Mouse (Mus musculus): ENCODE results near the gene Hip1. TPM values are rescaled to one million over a fixed set of nuclear protein-coding genes. Genes with fewer than 3 reads are reported as not detected.

The Hip1 gene
- polyA plus RNA-seq, 2 experiments, result 45.9 to 47.0 TPM

GRCm38 (mm10) chr5:135579331-135579751 is 34.4 kb upstream of the Hip1 start:
- no peak overlapping the region for H3K27ac ChIP-seq (replicated peaks; ENCODE audit: low read depth, low read length)
- H3K4me1 ChIP-seq (ENCODE audit: control insufficient read depth, insufficient read depth, low read length), result no peaks in the 10 kb centered on the region
- H3K9me3 ChIP-seq (ENCODE audit: control insufficient read depth, low read length), result no peaks in the 10 kb centered on the region
- no peaks in the 10 kb centered on the region for H3K36me3 ChIP-seq (ENCODE audit: control insufficient read depth, insufficient read depth, low read length)
- DNase-seq (ENCODE audit: low spot score) (no peak), ATAC-seq (ENCODE audit: low FRiP score, low read depth) (no peak)
- WGBS, result 85% methylated on average over 10 of the region's 10 CpGs
- TF ChIP-seq POLR2A (IDR thresholded peaks at IDR 0.05; ENCODE audit: borderline replicate concordance, extremely low read depth, insufficient read depth, insufficient read length), result no peak
- no peak overlapping the region for H3K9ac ChIP-seq (ENCODE audit: low read depth, low read length, severe bottlenecking)
- H3K27me3 ChIP-seq (ENCODE audit: control insufficient read depth, insufficient read depth, low read length), result no peaks in the 10 kb centered on the region
- H3K4me2 ChIP-seq (replicated peaks; ENCODE audit: low read depth, low read length, severe bottlenecking), result no peak overlapping the region
- H3K4me3 ChIP-seq (replicated peaks; ENCODE audit: low read length), result no peak overlapping the region

GRCm38 (mm10) chr5:135576055-135576454 is 31.1 kb upstream of the Hip1 start:
- Histone ChIP-seq H3K9ac (ENCODE audit: low read depth, low read length, severe bottlenecking) (no peak overlapping the region), H3K27ac (replicated peaks; ENCODE audit: low read depth, low read length) (no peak overlapping the region), H3K4me3 (replicated peaks; ENCODE audit: low read length) (no peak overlapping the region), H3K27me3 (ENCODE audit: control insufficient read depth, insufficient read depth, low read length) (no peaks in the 10 kb centered on the region), H3K9me3 (ENCODE audit: control insufficient read depth, low read length) (no peaks in the 10 kb centered on the region), H3K4me2 (replicated peaks; ENCODE audit: low read depth, low read length, severe bottlenecking) (no peak overlapping the region), H3K36me3 (ENCODE audit: control insufficient read depth, insufficient read depth, low read length) (no peaks in the 10 kb centered on the region), H3K4me1 (ENCODE audit: control insufficient read depth, insufficient read depth, low read length) (no peaks in the 10 kb centered on the region)
- no peak for DNase-seq (ENCODE audit: low spot score)
- TF ChIP-seq POLR2A (IDR thresholded peaks at IDR 0.05; ENCODE audit: borderline replicate concordance, extremely low read depth, insufficient read depth, insufficient read length), result no peak
- no peak for ATAC-seq (ENCODE audit: low FRiP score, low read depth)
- WGBS, result 50% methylated on average over 4 of the region's 4 CpGs

GRCm38 (mm10) chr5:135573006-135573405 is 28.1 kb upstream of the Hip1 start, which contains the start of gene Ccl24:
TSS of gene Ccl24 (minus strand) at chr5:135573049.
- ATAC-seq (ENCODE audit: low FRiP score, low read depth) (no peak), DNase-seq (ENCODE audit: low spot score) (no peak)
- no peak within 1 kb of the TSS for H3K27ac ChIP-seq (replicated peaks; ENCODE audit: low read depth, low read length)
- H3K9ac ChIP-seq (ENCODE audit: low read depth, low read length, severe bottlenecking), result no peak within 1 kb of the TSS
- no peak within 1 kb of the TSS for H3K4me3 ChIP-seq (replicated peaks; ENCODE audit: low read length)
- no peaks in the 10 kb centered on the region for H3K9me3 ChIP-seq (ENCODE audit: control insufficient read depth, low read length)
- WGBS, result 89% methylated on average over 6 of the region's 6 CpGs
- H3K36me3 ChIP-seq (ENCODE audit: control insufficient read depth, insufficient read depth, low read length), result no peaks in the 10 kb centered on the region
- TF ChIP-seq POLR2A (IDR thresholded peaks at IDR 0.05; ENCODE audit: borderline replicate concordance, extremely low read depth, insufficient read depth, insufficient read length), result no peak
- no peak within 1 kb of the TSS for H3K4me2 ChIP-seq (replicated peaks; ENCODE audit: low read depth, low read length, severe bottlenecking)
- no peaks in the 10 kb centered on the region for H3K27me3 ChIP-seq (ENCODE audit: control insufficient read depth, insufficient read depth, low read length)
- no peaks in the 10 kb centered on the region for H3K4me1 ChIP-seq (ENCODE audit: control insufficient read depth, insufficient read depth, low read length)

GRCm38 (mm10) chr5:135568698-135569097 is 23.8 kb upstream of the Hip1 start:
- WGBS, result 62% methylated on average over 6 of the region's 6 CpGs
- ATAC-seq (ENCODE audit: low FRiP score, low read depth), result no peak
- Histone ChIP-seq H3K9me3 (ENCODE audit: control insufficient read depth, low read length) (no peaks in the 10 kb centered on the region), H3K4me1 (ENCODE audit: control insufficient read depth, insufficient read depth, low read length) (no peaks in the 10 kb centered on the region), H3K27me3 (ENCODE audit: control insufficient read depth, insufficient read depth, low read length) (no peaks in the 10 kb centered on the region), H3K27ac (replicated peaks; ENCODE audit: low read depth, low read length) (no peak overlapping the region), H3K36me3 (ENCODE audit: control insufficient read depth, insufficient read depth, low read length) (no peaks in the 10 kb centered on the region), H3K4me3 (replicated peaks; ENCODE audit: low read length) (no peak overlapping the region), H3K4me2 (replicated peaks; ENCODE audit: low read depth, low read length, severe bottlenecking) (no peak overlapping the region), H3K9ac (ENCODE audit: low read depth, low read length, severe bottlenecking) (no peak overlapping the region)
- no peak for DNase-seq (ENCODE audit: low spot score)
- TF ChIP-seq POLR2A (IDR thresholded peaks at IDR 0.05; ENCODE audit: borderline replicate concordance, extremely low read depth, insufficient read depth, insufficient read length), result no peak

- H3K4me3 ChIP-seq (replicated peaks; ENCODE audit: low read length), result no peak overlapping the region
- WGBS, result 87% methylated on average over 6 of the region's 6 CpGs
Measured at GRCm38 (mm10) chr5:135567556-135568265, 22.8 kb upstream of the Hip1 start.

More at GRCm38 (mm10) chr5:135567556-135568265, 22.8 kb upstream of the Hip1 start:
- no peak for ATAC-seq (ENCODE audit: low FRiP score, low read depth)
- H3K36me3 ChIP-seq (ENCODE audit: control insufficient read depth, insufficient read depth, low read length), result no peaks in the 10 kb centered on the region
- no peaks in the 10 kb centered on the region for H3K4me1 ChIP-seq (ENCODE audit: control insufficient read depth, insufficient read depth, low read length)
- no peak overlapping the region for H3K9ac ChIP-seq (ENCODE audit: low read depth, low read length, severe bottlenecking)
- no peak for DNase-seq (ENCODE audit: low spot score)
- no peaks in the 10 kb centered on the region for H3K9me3 ChIP-seq (ENCODE audit: control insufficient read depth, low read length)
- no peak overlapping the region for H3K27ac ChIP-seq (replicated peaks; ENCODE audit: low read depth, low read length)
- H3K27me3 ChIP-seq (ENCODE audit: control insufficient read depth, insufficient read depth, low read length), result no peaks in the 10 kb centered on the region
- TF ChIP-seq POLR2A (IDR thresholded peaks at IDR 0.05; ENCODE audit: borderline replicate concordance, extremely low read depth, insufficient read depth, insufficient read length), result no peak
- H3K4me2 ChIP-seq (replicated peaks; ENCODE audit: low read depth, low read length, severe bottlenecking), result no peak overlapping the region

All from limb, embryonic 14.5 days (tissue).